Mouse (Mus musculus): Measurements from ENCODE around the gene Sec23ip. TPM values are rescaled to one million over a fixed set of nuclear protein-coding genes. Genes with fewer than 3 reads are reported as not detected.
"Not testable (repeated sequence)": the region's sequence is repeated elsewhere in the genome, so short reads cannot be mapped to it uniquely, and the experiment has no call there.

Sec23ip gene
- not detected in 2 replicates for polyA plus RNA-seq (2012; ENCODE audit: insufficient read depth, insufficient read length, low replicate concordance, missing spikeins)

GRCm38 (mm10) chr7:128744684-128745485, at the start of gene Sec23ip:
Gene Sec23ip (plus strand): TSS chr7:128744943.
- peak within 1 kb of the TSS; percentile 5; the same call in 1 of the 2 replicates for H3K27ac ChIP-seq (ENCODE audit: insufficient read depth, low read depth, low read length)
- WGBS: under 1% methylated on average over 55 of the region's 55 CpGs
- peaks cover 7% of the 10 kb centered on the region for H3K4me1 ChIP-seq (ENCODE audit: control insufficient read depth, insufficient read depth, low read length)
- H3K4me3 ChIP-seq (ENCODE audit: insufficient read depth, low read depth, low read length): peak within 1 kb of the TSS; percentile 80
- TF ChIP-seq CTCF (IDR thresholded peaks at IDR 0.05; ENCODE audit: insufficient read depth, low read depth, low read length) (no peak), POLR2A (IDR thresholded peaks at IDR 0.05; ENCODE audit: insufficient read depth, low read depth, low read length) (peak; percentile 98)

GRCm38 (mm10) chr7:128699959-128700358, 44.8 kb upstream of the Sec23ip start:
- not testable (repeated sequence) for H3K27ac ChIP-seq (ENCODE audit: insufficient read depth, low read depth, low read length); H3K4me1 ChIP-seq (ENCODE audit: control insufficient read depth, insufficient read depth, low read length); H3K4me3 ChIP-seq (ENCODE audit: insufficient read depth, low read depth, low read length)
- 86% methylated on average over 6 of the region's 6 CpGs for WGBS

- Histone ChIP-seq H3K4me1 (ENCODE audit: control insufficient read depth, insufficient read depth, low read length) (no peaks in the 10 kb centered on the region), H3K4me3 (ENCODE audit: insufficient read depth, low read depth, low read length) (no peak overlapping the region), H3K27ac (ENCODE audit: insufficient read depth, low read depth, low read length) (no peak overlapping the region)
- TF ChIP-seq CTCF (IDR thresholded peaks at IDR 0.05; ENCODE audit: insufficient read depth, low read depth, low read length) (peak; percentile 84; the same call in 1 of the 2 replicates), POLR2A (IDR thresholded peaks at IDR 0.05; ENCODE audit: insufficient read depth, low read depth, low read length) (no peak)
- WGBS: 16% methylated on average over 4 of the region's 4 CpGs
Observed at GRCm38 (mm10) chr7:128705735-128706134, 39.0 kb upstream of the Sec23ip start.

- H3K27ac ChIP-seq (ENCODE audit: insufficient read depth, low read depth, low read length): no peak overlapping the region
- H3K4me3 ChIP-seq (ENCODE audit: insufficient read depth, low read depth, low read length): no peak overlapping the region
- TF ChIP-seq POLR2A (IDR thresholded peaks at IDR 0.05; ENCODE audit: insufficient read depth, low read depth, low read length) (no peak), CTCF (IDR thresholded peaks at IDR 0.05; ENCODE audit: insufficient read depth, low read depth, low read length) (no peak)
- WGBS: 53% methylated on average over 4 of the region's 4 CpGs
- H3K4me1 ChIP-seq (ENCODE audit: control insufficient read depth, insufficient read depth, low read length): no peaks in the 10 kb centered on the region
Observed at GRCm38 (mm10) chr7:128717991-128718390, 26.8 kb upstream of the Sec23ip start.

GRCm38 (mm10) chr7:128724761-128725160, 20.0 kb upstream of the Sec23ip start:
- H3K4me3 ChIP-seq (ENCODE audit: insufficient read depth, low read depth, low read length): no peak overlapping the region
- no peak overlapping the region for H3K27ac ChIP-seq (ENCODE audit: insufficient read depth, low read depth, low read length)
- H3K4me1 ChIP-seq (ENCODE audit: control insufficient read depth, insufficient read depth, low read length): peaks cover 5% of the 10 kb centered on the region
- TF ChIP-seq CTCF (IDR thresholded peaks at IDR 0.05; ENCODE audit: insufficient read depth, low read depth, low read length): no peak
- TF ChIP-seq POLR2A (IDR thresholded peaks at IDR 0.05; ENCODE audit: insufficient read depth, low read depth, low read length): no peak
- WGBS: 6% methylated on average over 4 of the region's 4 CpGs

GRCm38 (mm10) chr7:128725189-128725588, 19.6 kb upstream of the Sec23ip start:
- Histone ChIP-seq H3K4me1 (ENCODE audit: control insufficient read depth, insufficient read depth, low read length) (peaks cover 5% of the 10 kb centered on the region), H3K4me3 (ENCODE audit: insufficient read depth, low read depth, low read length) (no peak overlapping the region), H3K27ac (ENCODE audit: insufficient read depth, low read depth, low read length) (no peak overlapping the region)
- TF ChIP-seq POLR2A (IDR thresholded peaks at IDR 0.05; ENCODE audit: insufficient read depth, low read depth, low read length) (no peak), CTCF (IDR thresholded peaks at IDR 0.05; ENCODE audit: insufficient read depth, low read depth, low read length) (no peak)
- WGBS: 38% methylated on average over 9 of the region's 9 CpGs

- TF ChIP-seq POLR2A (IDR thresholded peaks at IDR 0.05; ENCODE audit: insufficient read depth, low read depth, low read length) (no peak), CTCF (IDR thresholded peaks at IDR 0.05; ENCODE audit: insufficient read depth, low read depth, low read length) (no peak)
- peaks cover 5% of the 10 kb centered on the region for H3K4me1 ChIP-seq (ENCODE audit: control insufficient read depth, insufficient read depth, low read length)
- no peak overlapping the region for H3K4me3 ChIP-seq (ENCODE audit: insufficient read depth, low read depth, low read length)
- H3K27ac ChIP-seq (ENCODE audit: insufficient read depth, low read depth, low read length): no peak overlapping the region
- WGBS: 78% methylated on average over 10 of the region's 10 CpGs
Observed at GRCm38 (mm10) chr7:128726999-128727398, 17.7 kb upstream of the Sec23ip start.

GRCm38 (mm10) chr7:128727701-128728100, 17.0 kb upstream of the Sec23ip start:
- Histone ChIP-seq H3K4me3 (ENCODE audit: insufficient read depth, low read depth, low read length) (no peak overlapping the region), H3K27ac (ENCODE audit: insufficient read depth, low read depth, low read length) (no peak overlapping the region), H3K4me1 (ENCODE audit: control insufficient read depth, insufficient read depth, low read length) (peaks cover 5% of the 10 kb centered on the region)
- 50% methylated on average over 5 of the region's 5 CpGs for WGBS
- TF ChIP-seq CTCF (IDR thresholded peaks at IDR 0.05; ENCODE audit: insufficient read depth, low read depth, low read length) (no peak), POLR2A (IDR thresholded peaks at IDR 0.05; ENCODE audit: insufficient read depth, low read depth, low read length) (no peak)

- 88% methylated on average over 10 of the region's 10 CpGs for WGBS
- no peak for TF ChIP-seq CTCF (IDR thresholded peaks at IDR 0.05; ENCODE audit: insufficient read depth, low read depth, low read length)
- Histone ChIP-seq H3K4me1 (ENCODE audit: control insufficient read depth, insufficient read depth, low read length) (peaks cover 5% of the 10 kb centered on the region), H3K4me3 (ENCODE audit: insufficient read depth, low read depth, low read length) (no peak overlapping the region), H3K27ac (ENCODE audit: insufficient read depth, low read depth, low read length) (no peak overlapping the region)
Observed at GRCm38 (mm10) chr7:128728738-128729137, 16.0 kb upstream of the Sec23ip start.

All from olfactory bulb, adult 2 months (tissue).